Mouse (Mus musculus) liver, postnatal 0 days (tissue): ENCODE data around the gene Pafah1b2.

Experiments used
- CTCF ChIP-seq: sonication (generic); IDR thresholded peaks from 2 replicates; pipeline ENCODE4 v1.5.1; 2016; ENCODE audit warnings: antibody characterized with exemption, low read depth
- EP300 ChIP-seq: IDR thresholded peaks from 2 replicates; pipeline ENCODE4 v1.6.1; 2016; ENCODE audit warnings: antibody characterized with exemption, low read depth, mild to moderate bottlenecking

DNA sequence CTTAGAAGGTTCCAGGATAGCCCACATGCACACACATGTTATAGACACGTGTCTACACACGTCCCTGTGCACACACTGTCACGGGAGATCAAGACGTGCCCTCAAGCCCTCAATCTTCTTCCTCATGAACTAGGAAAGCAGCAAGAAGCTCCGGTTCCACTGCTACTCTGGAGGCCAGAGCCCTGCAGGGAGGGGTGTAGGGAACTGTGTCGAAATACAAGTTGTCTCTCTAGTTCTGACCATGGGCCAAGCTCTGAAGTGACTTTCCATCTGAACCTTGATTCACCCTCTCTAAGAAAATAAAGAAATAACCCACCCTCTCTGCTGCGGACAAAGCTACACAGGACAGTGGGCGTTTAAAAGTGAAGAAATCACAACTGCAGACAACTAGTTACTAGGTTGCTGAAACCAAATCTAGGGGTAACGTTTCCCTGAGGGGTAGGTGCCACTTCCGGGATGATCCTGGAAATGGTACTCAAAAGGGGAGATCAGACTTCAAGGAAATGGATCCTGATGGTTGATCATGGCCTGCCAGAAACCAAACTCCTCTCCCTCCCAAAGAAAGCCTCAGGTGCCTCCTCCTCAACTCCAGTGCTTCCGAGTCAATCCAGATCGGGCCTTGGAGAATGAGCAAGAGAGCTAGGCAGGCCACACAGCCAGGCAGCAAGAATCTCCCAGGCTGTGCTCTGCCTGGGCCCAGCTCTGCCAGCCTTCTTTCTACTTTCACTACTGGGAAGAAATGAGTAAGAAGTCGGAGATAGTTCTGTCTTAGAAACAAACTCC lies 58.8 kb downstream of the Pafah1b2 start:
- no peak for TF ChIP-seq CTCF
- TF ChIP-seq EP300 = no peak
